Mouse (Mus musculus): Measurements from ENCODE around the gene Serpinf1. TPM values are rescaled to one million over a fixed set of nuclear protein-coding genes. Genes with fewer than 3 reads are reported as not detected.

Gene Serpinf1
- polyA plus RNA-seq (2015; fragmentation: Illumina TruSeq; extraction: RNeasy Lipid Tissue Mini Kit (QIAGEN cat#74804); ENCODE audit: insufficient read depth, low replicate concordance) = 10.2 TPM

DNA sequence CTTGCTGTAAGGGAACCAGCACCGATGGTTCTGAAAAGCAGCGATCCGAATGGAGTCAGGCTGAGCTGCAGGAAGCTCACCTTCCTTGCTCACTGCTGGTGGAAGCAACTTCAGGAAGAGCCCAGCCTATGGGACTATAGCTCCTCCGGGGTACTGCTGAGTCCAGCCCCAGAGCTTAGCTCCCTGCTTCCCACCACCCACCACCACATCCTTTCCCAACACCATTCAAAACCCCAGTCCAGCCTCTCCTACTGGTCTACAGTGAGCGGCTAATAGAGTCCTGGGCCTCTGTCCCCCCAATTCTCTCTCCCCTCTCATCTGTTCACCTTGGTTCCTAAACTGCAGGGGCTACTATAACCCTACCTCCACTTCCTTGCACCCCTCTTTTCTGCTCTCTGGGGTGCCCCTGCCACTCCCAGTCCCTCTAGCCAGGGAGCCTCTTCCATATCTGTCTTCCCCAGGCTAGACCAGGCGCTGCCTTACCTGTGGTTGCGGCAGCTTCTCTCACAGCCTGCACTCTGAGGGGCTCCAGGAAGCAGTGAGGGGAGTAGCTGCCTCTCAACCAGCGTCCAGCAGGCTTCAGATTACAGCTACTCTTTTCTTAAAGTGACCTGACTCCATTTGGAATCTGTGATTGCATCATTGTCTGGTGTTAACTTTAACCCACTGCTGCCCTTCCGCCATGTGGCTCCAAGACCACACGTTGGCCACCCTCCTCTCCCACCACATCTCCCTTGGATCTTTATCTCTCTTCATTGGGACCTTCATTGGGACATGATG, at the start of gene Serpinf1:
TSS of gene Serpinf1 (minus strand) at position 689 of the 780 bp plus-strand sequence.

DNA sequence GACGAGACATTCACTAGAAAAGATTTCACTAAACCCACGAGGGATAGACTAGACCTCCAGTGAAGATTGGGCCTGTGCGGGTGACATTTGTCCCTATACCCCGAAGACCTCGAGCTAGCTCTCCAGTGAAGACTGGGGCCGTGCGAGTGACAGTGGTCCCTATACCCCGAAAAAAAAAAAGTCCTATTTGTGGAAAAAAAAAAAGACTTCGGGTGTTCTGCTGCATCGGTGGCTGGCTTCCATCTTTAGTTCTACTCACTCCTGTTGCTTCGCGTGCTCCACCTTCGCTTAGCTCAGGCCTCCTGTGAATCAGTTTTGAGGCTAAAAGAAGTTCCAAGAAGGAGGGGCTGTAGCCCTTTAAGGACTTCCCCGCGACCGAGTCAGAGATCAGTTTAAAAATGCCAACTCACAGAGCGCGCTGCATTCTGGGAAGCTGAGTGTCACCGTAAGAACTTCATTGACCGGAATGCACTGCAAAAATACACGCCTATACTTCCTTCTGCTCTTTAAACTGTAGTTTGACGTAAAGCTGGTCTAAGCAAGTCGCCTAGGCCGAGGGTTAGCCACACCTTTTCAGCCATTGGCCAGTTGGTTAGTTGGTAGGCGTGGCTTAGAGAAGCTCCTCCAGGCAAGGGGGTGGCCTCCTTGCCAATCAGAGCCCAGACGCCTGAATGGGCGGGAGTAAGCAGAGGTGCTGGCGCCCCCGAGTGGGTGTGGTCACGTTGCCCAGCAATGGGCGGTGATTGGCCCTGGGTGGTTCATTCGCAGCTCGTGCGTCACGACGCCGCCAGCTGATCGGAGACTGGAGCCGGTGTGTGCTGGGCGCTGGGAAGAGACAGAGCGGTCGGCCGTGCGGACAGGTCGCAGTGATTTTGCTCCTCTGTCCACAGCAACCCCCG, 38.6 kb upstream of the Serpinf1 start, which contains the start of gene Tlcd2:
TSS of gene Tlcd2 (plus strand) at position 872 of the 899 bp plus-strand sequence.

DNA sequence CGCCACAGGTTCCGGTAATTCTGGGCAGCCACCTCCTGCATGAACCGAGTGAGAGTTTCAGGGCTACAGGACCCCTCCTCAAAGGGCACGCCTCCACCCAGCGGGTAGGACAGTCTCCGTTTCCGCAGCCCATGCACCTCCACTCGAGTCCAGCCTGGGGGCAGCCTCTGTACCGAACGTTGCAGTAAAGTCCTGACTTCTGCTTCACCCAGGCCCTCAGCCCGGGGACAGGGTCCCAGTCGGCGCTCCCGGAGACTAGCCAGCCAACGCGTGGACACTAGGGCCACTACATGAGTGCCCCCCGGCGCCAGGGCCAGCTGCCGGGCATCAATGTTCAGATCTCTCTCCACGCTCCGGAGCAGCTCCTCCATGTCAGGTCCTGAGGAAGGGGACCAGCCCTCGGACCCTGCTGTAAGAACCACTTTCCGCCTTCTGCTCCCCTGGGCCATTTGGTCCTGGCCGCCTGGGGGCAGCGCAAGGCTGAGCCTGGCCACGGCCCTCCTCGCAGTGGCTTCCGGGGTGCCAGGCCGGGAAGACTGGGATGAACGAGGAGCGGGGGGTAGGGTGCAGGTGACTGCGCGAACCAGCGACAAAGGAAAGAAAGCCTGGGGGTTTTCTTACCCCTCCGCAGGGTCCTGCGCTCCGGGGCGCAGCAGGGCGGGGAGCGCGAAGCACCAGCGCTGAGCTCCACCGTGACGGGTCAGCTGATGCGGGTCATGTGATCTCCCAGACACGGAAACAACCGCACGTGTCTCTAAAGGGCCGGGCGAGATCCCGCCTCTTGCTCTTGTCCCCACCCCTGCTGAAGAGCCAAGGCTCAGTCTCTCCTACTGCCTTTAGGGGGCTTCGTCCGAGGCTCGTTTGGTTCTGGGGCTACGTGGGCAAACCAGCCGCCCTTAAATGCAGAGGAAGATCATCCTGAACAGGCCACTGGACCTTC, 31.8 kb upstream of the Serpinf1 start, which contains the start of gene Wdr81:
TSS of gene Wdr81 (minus strand) at position 727 of the 940 bp plus-strand sequence.

DNA sequence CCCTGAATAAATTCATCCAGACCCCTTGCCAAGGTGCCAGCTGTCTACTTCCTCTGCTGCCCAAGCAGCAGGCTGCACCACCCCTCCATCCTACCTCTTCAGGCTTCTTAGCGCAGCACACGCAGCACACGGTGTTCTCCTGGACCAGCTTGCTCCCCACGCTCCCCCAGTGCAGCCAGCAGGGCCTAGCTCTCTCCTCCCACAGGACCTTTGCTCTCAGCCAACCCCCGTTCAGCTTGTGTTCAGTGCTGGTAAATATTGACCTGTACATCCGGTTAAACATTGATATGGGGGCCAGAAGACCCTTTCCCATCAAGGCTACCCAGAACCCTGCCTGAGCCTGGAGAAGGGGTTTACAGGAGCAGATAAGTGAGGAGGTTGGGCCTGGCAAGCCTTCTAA, 16.9 kb upstream of the Serpinf1 start, which contains the start of gene Serpinf2:
TSS of gene Serpinf2 (minus strand) at position 229 of the 400 bp plus-strand sequence.

Other genes starting within 250 kb of the Serpinf1 start
- 26.3 TPM for gene Ovca2, start 243.9 kb downstream of the Serpinf1 start, polyA plus RNA-seq (2015; fragmentation: Illumina TruSeq; extraction: RNeasy Lipid Tissue Mini Kit (QIAGEN cat#74804); ENCODE audit: insufficient read depth, low replicate concordance)
- gene Dph1, start 231.5 kb downstream of the Serpinf1 start, polyA plus RNA-seq (2015; fragmentation: Illumina TruSeq; extraction: RNeasy Lipid Tissue Mini Kit (QIAGEN cat#74804); ENCODE audit: insufficient read depth, low replicate concordance) = 11.9 TPM
- gene Rtn4rl1, start 228.9 kb downstream of the Serpinf1 start, polyA plus RNA-seq (2015; fragmentation: Illumina TruSeq; extraction: RNeasy Lipid Tissue Mini Kit (QIAGEN cat#74804); ENCODE audit: insufficient read depth, low replicate concordance) = 6.0 TPM
- gene Rpa1, start 74.4 kb downstream of the Serpinf1 start, polyA plus RNA-seq (2015; fragmentation: Illumina TruSeq; extraction: RNeasy Lipid Tissue Mini Kit (QIAGEN cat#74804); ENCODE audit: insufficient read depth, low replicate concordance) = 96.3 TPM
- 9.9 TPM for gene Smyd4, start 74.3 kb downstream of the Serpinf1 start, polyA plus RNA-seq (2015; fragmentation: Illumina TruSeq; extraction: RNeasy Lipid Tissue Mini Kit (QIAGEN cat#74804); ENCODE audit: insufficient read depth, low replicate concordance)
- 0.11 TPM for gene Serpinf2, start 16.9 kb upstream of the Serpinf1 start, polyA plus RNA-seq (2015; fragmentation: Illumina TruSeq; extraction: RNeasy Lipid Tissue Mini Kit (QIAGEN cat#74804); ENCODE audit: insufficient read depth, low replicate concordance)
- gene Wdr81, start 32.0 kb upstream of the Serpinf1 start, polyA plus RNA-seq (2015; fragmentation: Illumina TruSeq; extraction: RNeasy Lipid Tissue Mini Kit (QIAGEN cat#74804); ENCODE audit: insufficient read depth, low replicate concordance) = 9.7 TPM
- gene Tlcd2, start 39.0 kb upstream of the Serpinf1 start, polyA plus RNA-seq (2015; fragmentation: Illumina TruSeq; extraction: RNeasy Lipid Tissue Mini Kit (QIAGEN cat#74804); ENCODE audit: insufficient read depth, low replicate concordance) = 5.4 TPM
- gene Prpf8, start 64.1 kb upstream of the Serpinf1 start, polyA plus RNA-seq (2015; fragmentation: Illumina TruSeq; extraction: RNeasy Lipid Tissue Mini Kit (QIAGEN cat#74804); ENCODE audit: insufficient read depth, low replicate concordance) = 119 TPM
- gene Rilp, start 87.4 kb upstream of the Serpinf1 start, polyA plus RNA-seq (2015; fragmentation: Illumina TruSeq; extraction: RNeasy Lipid Tissue Mini Kit (QIAGEN cat#74804); ENCODE audit: insufficient read depth, low replicate concordance) = 1.1 TPM
- 1.8 TPM for gene Scarf1, start 90.8 kb upstream of the Serpinf1 start, polyA plus RNA-seq (2015; fragmentation: Illumina TruSeq; extraction: RNeasy Lipid Tissue Mini Kit (QIAGEN cat#74804); ENCODE audit: insufficient read depth, low replicate concordance)
- gene Slc43a2, start 109.0 kb upstream of the Serpinf1 start, polyA plus RNA-seq (2015; fragmentation: Illumina TruSeq; extraction: RNeasy Lipid Tissue Mini Kit (QIAGEN cat#74804); ENCODE audit: insufficient read depth, low replicate concordance) = 27.9 TPM
- gene Pitpna, start 165.4 kb upstream of the Serpinf1 start, polyA plus RNA-seq (2015; fragmentation: Illumina TruSeq; extraction: RNeasy Lipid Tissue Mini Kit (QIAGEN cat#74804); ENCODE audit: insufficient read depth, low replicate concordance) = 254 TPM
- 83.1 TPM for gene Inpp5k, start 208.3 kb upstream of the Serpinf1 start, polyA plus RNA-seq (2015; fragmentation: Illumina TruSeq; extraction: RNeasy Lipid Tissue Mini Kit (QIAGEN cat#74804); ENCODE audit: insufficient read depth, low replicate concordance)
- 74.6 TPM for gene Myo1c, start 227.8 kb upstream of the Serpinf1 start, polyA plus RNA-seq (2015; fragmentation: Illumina TruSeq; extraction: RNeasy Lipid Tissue Mini Kit (QIAGEN cat#74804); ENCODE audit: insufficient read depth, low replicate concordance)

Measured in spleen, adult 10 weeks (tissue).